Mouse (Mus musculus) C2C12 (cell line): ENCODE measurements at regions not wholly inside any gene's neighbourhood (a gene's known extent, or its start where the extent isn't known, plus 50 kb on each side); places are given as distances from the start of the nearest gene placed in this dataset.
"Not testable (repeated sequence)": the region's sequence is repeated elsewhere in the genome, so short reads cannot be mapped to it uniquely, and the experiment has no call there.

Source experiments
- H3K27me3 ChIP-seq: one replicate; pipeline ENCODE4 v1.6.1; 2011; ENCODE audit not compliant: control insufficient read depth, insufficient read depth, insufficient read length
- H3K36me3 ChIP-seq: one replicate; pipeline ENCODE4 v1.6.1; 2011; ENCODE audit not compliant: control insufficient read depth, insufficient read depth
- H3K4me3 ChIP-seq: one replicate; pipeline ENCODE4 v1.5.1; 2011; ENCODE audit warnings: mild to moderate bottlenecking, control low read depth; ENCODE audit not compliant: poor library complexity, insufficient read depth, severe bottlenecking
- H3K79me2 ChIP-seq: one replicate; pipeline ENCODE4 v1.6.1; 2011; ENCODE audit not compliant: control insufficient read depth, insufficient read depth
- H3K79me3 ChIP-seq: one replicate; pipeline ENCODE4 v1.6.1; 2011; ENCODE audit warnings: low read depth, control low read depth
- H3ac ChIP-seq: one replicate; pipeline ENCODE3; 2011; ENCODE audit warnings: low read depth; ENCODE audit not compliant: control insufficient read depth, insufficient read length
- CEBPB ChIP-seq: IDR thresholded peaks from one replicate; pipeline ENCODE4 v1.6.1; 2011; ENCODE audit warnings: low read depth, mild to moderate bottlenecking, control low read depth, moderate library complexity
- CTCF ChIP-seq: IDR thresholded peaks from one replicate; pipeline ENCODE4 v1.5.1; 2011; ENCODE audit not compliant: control insufficient read depth, insufficient read depth, insufficient read length
- FOSL1 ChIP-seq: IDR thresholded peaks from one replicate; pipeline ENCODE4 v1.8.0; 2011; ENCODE audit warnings: mild to moderate bottlenecking, low read length; ENCODE audit not compliant: poor library complexity, insufficient read depth, severe bottlenecking
- MAX ChIP-seq: IDR thresholded peaks from one replicate; pipeline ENCODE4 v1.6.1; 2011; ENCODE audit warnings: mild to moderate bottlenecking, control low read depth
- MYOD1 ChIP-seq: IDR thresholded peaks from one replicate; pipeline ENCODE4 v1.6.1; 2011; ENCODE audit warnings: low read depth; ENCODE audit not compliant: control insufficient read depth, insufficient read length
- MYOG ChIP-seq: IDR thresholded peaks from one replicate; pipeline ENCODE4 v1.6.1; 2011; ENCODE audit not compliant: control insufficient read depth, insufficient read length; ENCODE audit errors: extremely low read depth
- USF1 ChIP-seq: IDR thresholded peaks from one replicate; pipeline ENCODE4 v1.6.1; 2011; ENCODE audit warnings: low read depth, mild to moderate bottlenecking, control low read depth, moderate library complexity

- Histone ChIP-seq H3K36me3 (no peaks in the 10 kb centered on the region), H3K79me2 (no peaks in the 10 kb centered on the region)
These were observed 261.1 kb upstream of the Nr5a2 start for GRCm38 (mm10) chr1:137221087-137222057.

GRCm38 (mm10) chr1:137220226-137220625 is 260.0 kb upstream of the Nr5a2 start:
- TF ChIP-seq MAX, result no peak
- TF ChIP-seq MYOG, result no peak
- no peak for TF ChIP-seq MYOD1
- TF ChIP-seq CTCF, result no peak
- no peak for TF ChIP-seq USF1
- no peaks in the 10 kb centered on the region for H3K79me2 ChIP-seq

More at GRCm38 (mm10) chr1:137221087-137222057, 261.1 kb upstream of the Nr5a2 start:
- Histone ChIP-seq H3ac (no peak overlapping the region), H3K4me3 (no peak overlapping the region), H3K27me3 (no peaks in the 10 kb centered on the region), H3K79me3 (no peaks in the 10 kb centered on the region)
- no peak for TF ChIP-seq MYOG
- no peak for TF ChIP-seq USF1
- TF ChIP-seq CEBPB, result no peak
- TF ChIP-seq FOSL1, result no peak
- no peak for TF ChIP-seq CTCF
- no peak for TF ChIP-seq MAX
- no peak for TF ChIP-seq MYOD1

GRCm38 (mm10) chr1:137218611-137219010 is 258.4 kb upstream of the Nr5a2 start:
- Histone ChIP-seq H3K79me3 (no peaks in the 10 kb centered on the region), H3K79me2 (no peaks in the 10 kb centered on the region), H3ac (no peak overlapping the region)

More at GRCm38 (mm10) chr1:137220226-137220625, 260.0 kb upstream of the Nr5a2 start:
- Histone ChIP-seq H3K79me3 (no peaks in the 10 kb centered on the region), H3K27me3 (no peaks in the 10 kb centered on the region), H3K36me3 (no peaks in the 10 kb centered on the region), H3K4me3 (no peak overlapping the region), H3ac (no peak overlapping the region)

GRCm38 (mm10) chr1:137218096-137218495 is 257.8 kb upstream of the Nr5a2 start:
- Histone ChIP-seq H3K4me3 (no peak overlapping the region), H3K79me3 (no peaks in the 10 kb centered on the region), H3K79me2 (no peaks in the 10 kb centered on the region), H3K27me3 (no peaks in the 10 kb centered on the region), H3K36me3 (no peaks in the 10 kb centered on the region), H3ac (no peak overlapping the region)
- no peak for TF ChIP-seq CEBPB
- TF ChIP-seq USF1, result no peak
- no peak for TF ChIP-seq MAX
- TF ChIP-seq MYOG, result no peak
- no peak for TF ChIP-seq FOSL1
- no peak for TF ChIP-seq CTCF
- TF ChIP-seq MYOD1, result no peak

More at GRCm38 (mm10) chr1:137218611-137219010, 258.4 kb upstream of the Nr5a2 start:
- Histone ChIP-seq H3K36me3 (no peaks in the 10 kb centered on the region), H3K4me3 (no peak overlapping the region), H3K27me3 (no peaks in the 10 kb centered on the region)
- TF ChIP-seq MYOG (no peak), MYOD1 (no peak), CTCF (no peak), FOSL1 (no peak), USF1 (no peak), MAX (no peak), CEBPB (no peak)

GRCm38 (mm10) chr1:137217206-137217605 is 257.0 kb upstream of the Nr5a2 start:
- Histone ChIP-seq H3K36me3 (no peaks in the 10 kb centered on the region), H3K79me2 (no peaks in the 10 kb centered on the region), H3K79me3 (no peaks in the 10 kb centered on the region), H3ac (no peak overlapping the region), H3K27me3 (no peaks in the 10 kb centered on the region), H3K4me3 (no peak overlapping the region)
- TF ChIP-seq MYOG (no peak), FOSL1 (no peak), CTCF (no peak), USF1 (no peak), MYOD1 (no peak), CEBPB (no peak), MAX (no peak)

GRCm38 (mm10) chr1:137214328-137214727 is 254.1 kb upstream of the Nr5a2 start:
- not testable (repeated sequence) for H3K36me3 ChIP-seq, H3ac ChIP-seq, H3K79me2 ChIP-seq, H3K79me3 ChIP-seq, H3K27me3 ChIP-seq, H3K4me3 ChIP-seq
